Mouse (Mus musculus): ENCODE measurements at regions not wholly inside any gene's neighbourhood (a gene's known extent, or its start where the extent isn't known, plus 50 kb on each side); places are given as distances from the start of the nearest gene placed in this dataset.

DNA sequence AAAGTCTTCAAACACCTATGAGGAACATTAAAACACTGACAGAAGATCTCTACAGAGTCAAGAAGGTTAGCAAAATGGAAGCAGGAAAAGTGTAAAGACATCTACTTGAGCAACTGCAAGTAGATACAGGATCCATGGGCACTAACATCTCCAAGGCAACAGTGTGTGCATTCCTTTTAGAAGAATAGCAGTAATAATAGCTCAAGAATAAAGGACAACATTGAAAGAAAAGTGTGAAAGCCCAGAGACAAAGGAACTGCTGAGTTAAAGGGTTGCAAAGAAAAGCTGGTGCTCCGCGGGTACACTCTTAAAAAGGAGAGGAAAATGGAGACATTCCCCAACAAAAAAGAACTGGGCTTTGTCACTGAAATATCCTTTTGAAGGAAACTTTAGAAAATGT lies 272.4 kb upstream of the B3gat1 start:
- TF ChIP-seq ZC3H11A (IDR thresholded peaks at IDR 0.05; ENCODE audit: borderline replicate concordance, low read depth, low read length) (no peak), ZNF384 (IDR thresholded peaks at IDR 0.05; ENCODE audit: low read depth, low read length) (no peak)

Measured in ES-E14 (cell line).